18 mouse cellular contexts compared by ENCODE assay signal in genomic region chr1:134889629-134890028, GRCm38 (mm10).
DNase-seq lines count a peak whose midpoint lies in the region; ATAC-seq lines count a peak whose summit lies in the region.
"Had no signal": no experiment of that assay in that cellular context is flagged by ENCODE, and none has a peak within 500 bp of the region (broad histone marks: within the 10 kb centered on the region; RNA-seq: fewer than 3 reads in every experiment).

No protein-coding gene starts in this region.

- no peak for DNase-seq in frontal cortex, postnatal 25 days (ENCODE audit: low spot score in 2 of 2)
- peak; percentile 32 to 48 for DNase-seq in left cerebral cortex, postnatal 25 days (ENCODE audit: low spot score in 2 of 2)
- DNase-seq in left cerebral cortex, postnatal 10 days (ENCODE audit: extremely low spot score in 1 of 2, low spot score in 2 of 2) = no peak
- no peak for DNase-seq in kidney, postnatal 25 days
- DNase-seq in adrenal gland, postnatal 14 days = no peak
- DNase-seq: adrenal gland, adult 8-10 months; B cell, adult 2 months; cerebellum, adult 11-12 months; cerebellum, adult 9-10 months; cerebellum, postnatal 25 days; gastrocnemius, postnatal 36 days; heart, adult 18-20 months; heart, postnatal 10 days had no signal

- peak; percentile 41; the same call in 1 of the 2 replicates for ATAC-seq in frontal cortex, adult (ENCODE audit: low TSS enrichment)
- ATAC-seq in CD4-positive, CD25-positive, alpha-beta regulatory T cell, adult 4 months = peak; percentile 62
- peak; percentile 67 for ATAC-seq in inflammation-experienced regulatory T-cells, adult 6 months
- ATAC-seq: forebrain, embryonic 16.5 days; hindbrain, postnatal 0 days had no signal

- intact Hi-C loops in left cerebral cortex, postnatal 25 days (cut with DNase I) = no loop called here
- intact Hi-C loops in left cerebral cortex, postnatal 10 days (cut with DNase I) = no loop called here

Comparison
In these comparisons a context has a peak if more than half of its experiments do, and no peak if none do; other contexts are left out.
1. DNase-seq: peak in left cerebral cortex, postnatal 25 days (2 of 2); none in frontal cortex, postnatal 25 days (0 of 2), left cerebral cortex, postnatal 10 days (0 of 2), kidney, postnatal 25 days (0 of 2) and adrenal gland, postnatal 14 days (single experiment).
2. Peak in every context shown above with its lines, with median percentiles within 50 percentile points of each other: ATAC-seq.